Mouse (Mus musculus): ENCODE data around the gene Dok4.
"Not testable (repeated sequence)": the region's sequence is repeated elsewhere in the genome, so short reads cannot be mapped to it uniquely, and the experiment has no call there.

Dok4 gene

GRCm38 (mm10) chr8:94854761-94855160 is 21.4 kb downstream of the Dok4 start:
- DNase-seq (ENCODE audit: inconsistent age in 2 of 2, low spot score in 1 of 2) = not testable (repeated sequence)

GRCm38 (mm10) chr8:94850049-94850448 is 26.1 kb downstream of the Dok4 start:
- no peak for DNase-seq (ENCODE audit: inconsistent age in 2 of 2, low spot score in 1 of 2)

DNA sequence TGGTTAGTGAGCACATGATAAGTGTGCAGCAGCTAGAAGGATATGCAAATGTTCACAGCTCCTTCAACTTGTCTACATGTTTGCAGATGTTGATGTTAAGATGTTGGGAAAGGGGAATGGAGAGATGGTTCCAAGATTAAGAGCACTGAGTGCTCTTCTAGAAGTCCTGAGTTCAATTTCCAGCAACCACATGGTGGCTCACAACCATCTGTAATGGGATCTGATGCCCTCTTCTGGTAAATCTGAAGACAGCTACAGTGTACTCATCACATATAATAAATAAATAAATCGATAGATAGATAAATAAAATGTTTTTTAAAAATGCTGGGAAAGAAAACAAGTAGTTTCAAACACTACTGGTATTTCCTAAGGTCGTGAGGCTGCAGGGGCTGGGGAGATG is 34.9 kb downstream of the Dok4 start:
- no peak for DNase-seq (ENCODE audit: inconsistent age in 2 of 2, low spot score in 1 of 2)

DNA sequence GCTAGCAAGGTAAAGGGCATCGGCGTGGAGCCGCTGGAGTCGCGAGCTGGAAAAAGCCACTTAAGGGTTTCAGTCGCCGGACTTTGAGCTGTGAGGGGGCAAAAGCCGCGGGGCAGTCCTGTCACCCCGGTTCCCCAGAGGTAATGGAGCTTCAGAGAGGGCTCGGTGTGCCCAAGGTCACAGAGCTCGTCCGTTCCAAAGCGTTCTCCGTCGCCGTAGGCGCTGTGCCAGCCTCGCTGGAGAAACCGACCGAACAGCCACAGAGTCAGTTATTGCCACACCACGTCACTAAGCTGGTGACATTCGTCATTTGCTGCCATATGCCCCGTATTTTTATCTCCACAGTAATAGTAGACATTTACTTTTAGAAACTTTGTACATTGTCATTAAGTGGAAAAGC is 37.5 kb downstream of the Dok4 start:
- DNase-seq (ENCODE audit: inconsistent age in 2 of 2, low spot score in 1 of 2) = peak; percentile 90 to 96

DNA sequence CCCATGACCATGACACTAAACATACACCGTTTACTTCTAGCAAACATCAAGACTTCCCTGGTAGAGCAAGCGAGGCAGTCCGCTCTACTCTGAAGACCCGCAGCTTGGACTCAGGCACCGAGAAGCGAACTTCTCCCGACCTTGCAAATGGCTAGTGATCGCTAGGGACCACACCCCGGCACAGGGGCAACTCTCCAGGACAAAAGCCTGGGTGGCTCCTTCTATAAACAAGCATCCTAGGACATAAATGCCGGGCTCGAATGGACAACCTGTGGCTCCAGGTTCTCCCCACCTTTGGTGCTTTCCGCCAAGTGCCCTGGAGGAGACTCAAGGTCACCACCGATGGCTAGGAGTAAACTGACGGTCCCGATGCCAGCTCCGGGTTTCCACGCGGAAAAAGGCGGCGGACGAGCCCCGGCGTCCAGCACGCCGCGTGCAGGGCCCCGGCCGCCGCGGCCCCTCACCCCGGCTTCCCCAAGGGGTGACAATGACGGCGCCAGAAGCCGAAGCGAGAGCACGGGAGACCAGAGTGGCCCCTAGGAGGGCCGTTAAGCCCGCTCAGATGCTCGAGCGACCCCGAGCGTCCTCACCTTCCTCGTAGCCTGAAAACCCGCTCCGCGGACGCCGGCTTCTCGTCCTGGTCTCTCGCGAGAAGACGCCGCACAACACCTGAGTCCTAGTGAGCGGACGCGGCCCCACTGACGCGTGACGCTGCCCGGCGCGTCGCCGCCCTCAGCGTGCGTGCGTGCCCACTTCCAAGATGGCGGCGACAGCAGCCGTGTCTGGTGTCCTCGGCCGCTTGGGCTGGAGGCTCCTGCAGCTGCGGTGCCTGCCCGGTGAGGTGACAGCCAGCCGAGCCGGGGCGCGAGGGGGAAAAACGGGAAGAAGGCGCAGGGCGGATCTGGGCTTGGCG is 38.2 kb downstream of the Dok4 start, which contains the start of the genes Coq9 and Ciapin1:
Gene Coq9, plus strand, starts transcription at position 660 of the 913 bp plus-strand sequence.
Gene Ciapin1, minus strand, starts transcription at position 697 of the 913 bp plus-strand sequence.
- DNase-seq (ENCODE audit: inconsistent age in 2 of 2, low spot score in 1 of 2) = peak; percentile 96 to 98

DNA sequence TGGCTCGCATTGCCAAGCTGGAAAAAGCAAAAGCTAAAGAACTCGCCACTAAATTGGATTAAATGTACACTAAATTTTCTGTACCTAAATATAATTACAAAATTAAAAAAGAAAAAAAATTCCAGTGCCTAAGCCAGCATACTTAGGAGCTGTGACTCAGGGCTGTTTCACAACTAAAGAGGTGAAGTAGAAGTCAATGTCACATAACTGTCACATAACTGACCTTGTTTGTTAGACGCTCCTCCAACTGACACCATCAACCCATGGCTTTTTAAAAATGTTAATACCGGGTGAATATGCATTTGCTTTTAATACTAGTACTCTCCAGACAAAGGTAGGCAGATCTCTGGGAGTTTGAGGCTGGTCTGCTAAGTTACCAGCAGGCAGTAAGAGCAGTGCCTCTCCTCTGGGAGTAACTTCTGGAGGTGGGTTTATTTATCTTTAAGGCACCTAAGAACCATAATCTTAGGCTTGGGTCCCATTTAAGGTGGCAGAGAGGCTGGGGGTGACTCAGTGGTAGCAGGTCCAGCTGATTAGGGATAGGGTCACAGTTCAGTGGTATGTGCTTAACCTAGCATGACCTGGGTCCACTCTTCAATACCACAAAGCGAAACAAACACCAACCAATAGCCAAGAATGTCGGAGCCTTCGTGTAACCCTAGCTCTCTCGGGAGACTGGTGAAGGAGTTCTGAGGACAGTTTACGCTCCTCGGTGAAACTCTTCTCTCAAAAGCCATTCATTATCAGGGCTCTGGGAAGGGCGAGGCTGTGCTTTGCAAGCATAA is 39.5 kb downstream of the Dok4 start:
- peak in 1 of 2 experiments; percentile 82 for DNase-seq (ENCODE audit: inconsistent age in 2 of 2, low spot score in 1 of 2)

DNA sequence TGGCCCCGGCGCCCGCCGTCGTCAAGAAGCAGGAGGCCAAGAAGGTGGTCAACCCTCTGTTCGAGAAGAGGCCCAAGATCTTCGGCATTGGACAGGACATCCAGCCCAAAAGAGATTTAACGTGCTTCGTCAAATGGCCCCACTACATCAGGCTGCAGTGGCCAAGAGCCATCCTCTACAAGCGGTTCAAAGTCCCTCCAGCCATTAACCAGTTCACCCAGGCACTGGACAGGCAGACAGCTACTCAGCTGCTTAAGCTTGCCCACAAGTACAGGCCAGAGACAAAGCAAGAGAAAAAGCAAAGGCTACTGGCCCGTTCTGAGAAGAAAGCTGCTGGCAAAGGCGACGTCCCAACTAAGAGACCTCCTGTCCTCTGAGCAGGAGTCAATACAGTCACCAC is 40.4 kb downstream of the Dok4 start:
- DNase-seq (ENCODE audit: inconsistent age in 2 of 2, low spot score in 1 of 2) = not testable (repeated sequence)

- not testable (repeated sequence) for DNase-seq (ENCODE audit: inconsistent age in 2 of 2, low spot score in 1 of 2)
Measured at GRCm38 (mm10) chr8:94833901-94834405, 42.2 kb downstream of the Dok4 start.

DNA sequence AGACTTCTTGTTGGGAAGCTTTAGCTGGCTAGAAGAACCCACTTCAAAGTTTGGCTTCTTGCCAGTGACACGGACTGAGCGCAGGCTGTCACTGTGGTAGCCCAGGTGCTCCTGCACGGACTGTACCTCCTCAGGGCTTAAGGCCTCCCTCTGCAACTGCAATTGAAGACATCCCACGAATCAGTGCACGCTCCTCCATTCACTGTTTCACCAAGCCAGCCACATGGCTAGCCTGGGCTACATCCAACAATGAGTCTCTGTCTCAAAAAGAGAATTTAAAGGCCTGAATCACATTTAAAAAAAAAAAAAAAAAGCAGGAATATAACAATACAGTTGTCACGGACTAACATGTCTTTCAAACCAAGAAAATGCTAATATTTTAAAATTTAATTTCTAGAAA is 47.8 kb downstream of the Dok4 start:
- DNase-seq (ENCODE audit: inconsistent age in 2 of 2, low spot score in 1 of 2) = no peak

- no peak for DNase-seq (ENCODE audit: inconsistent age in 2 of 2, low spot score in 1 of 2)
Measured at GRCm38 (mm10) chr8:94826210-94826609, 49.9 kb downstream of the Dok4 start.

DNA sequence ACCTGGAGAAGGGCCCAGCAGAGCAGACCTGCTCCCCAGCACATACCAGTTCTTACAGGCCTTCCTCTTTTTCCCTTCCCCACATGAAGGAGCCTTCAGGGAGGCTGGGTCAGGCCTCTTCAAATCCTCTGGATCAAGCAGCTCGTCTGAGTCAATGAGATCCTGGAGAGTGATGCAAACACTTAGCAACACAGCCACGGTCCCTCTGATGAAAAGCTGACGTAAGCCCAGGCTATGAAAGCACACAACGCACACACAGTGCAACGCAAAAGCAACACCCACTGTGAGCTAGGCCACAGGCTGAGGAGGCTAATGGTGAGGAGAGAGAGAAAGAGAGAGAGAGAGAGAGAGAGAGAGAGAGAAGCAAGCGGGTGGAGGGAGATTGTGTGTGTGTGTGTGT is 51.0 kb downstream of the Dok4 start:
- no peak for DNase-seq (ENCODE audit: inconsistent age in 2 of 2, low spot score in 1 of 2)

GRCm38 (mm10) chr8:94822637-94823560 is 53.2 kb downstream of the Dok4 start:
- DNase-seq (ENCODE audit: inconsistent age in 2 of 2, low spot score in 1 of 2) = peak; percentile 60 to 86

GRCm38 (mm10) chr8:94821381-94821780 is 54.7 kb downstream of the Dok4 start:
- peak in 1 of 2 experiments; percentile 22 for DNase-seq (ENCODE audit: inconsistent age in 2 of 2, low spot score in 1 of 2)

GRCm38 (mm10) chr8:94820553-94820952 is 55.6 kb downstream of the Dok4 start:
- DNase-seq (ENCODE audit: inconsistent age in 2 of 2, low spot score in 1 of 2) = no peak

DNA sequence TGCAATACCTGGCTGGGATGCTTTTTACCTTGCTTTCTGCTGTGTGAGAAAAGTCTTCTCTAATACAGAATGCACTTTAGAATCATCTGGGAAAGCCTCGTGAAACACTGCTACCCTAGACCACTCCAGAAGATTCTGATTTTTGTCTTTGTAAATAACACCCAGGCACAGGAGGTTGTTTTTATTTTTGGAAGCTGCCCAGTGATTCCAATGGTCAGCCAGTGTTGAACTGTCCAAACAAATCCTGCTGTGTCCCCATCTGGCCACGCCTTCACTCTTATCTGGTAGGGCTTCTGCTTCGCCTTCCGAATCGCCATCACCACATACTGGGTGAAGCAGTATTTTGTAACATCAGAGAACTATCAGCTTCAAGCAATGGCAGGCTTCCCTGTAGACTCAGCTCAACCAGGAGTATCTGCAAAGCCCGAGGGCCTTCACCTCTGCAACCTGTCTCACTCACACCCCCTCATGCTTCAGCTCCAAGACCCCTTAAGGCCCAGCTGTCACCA is 56.4 kb downstream of the Dok4 start:
- no peak for DNase-seq (ENCODE audit: inconsistent age in 2 of 2, low spot score in 1 of 2)

DNA sequence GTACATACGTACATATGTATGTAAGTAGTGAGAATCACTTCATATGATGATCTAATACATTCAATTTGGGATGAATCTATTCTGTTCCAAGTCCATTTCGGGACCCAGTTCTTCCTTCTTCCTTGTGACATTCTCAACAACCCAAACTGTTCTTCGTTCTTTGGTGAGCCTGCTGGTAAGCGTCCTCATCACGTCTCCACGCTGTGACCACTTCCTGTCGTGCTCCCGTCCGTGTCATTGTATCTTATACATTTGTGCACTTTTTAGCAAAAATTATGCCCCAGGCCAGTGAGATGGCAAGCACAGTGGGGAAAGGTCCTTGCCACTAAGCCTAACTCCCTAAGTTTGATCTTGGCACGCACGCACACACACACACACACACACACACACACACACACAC is 58.2 kb downstream of the Dok4 start:
- DNase-seq (ENCODE audit: inconsistent age in 2 of 2, low spot score in 1 of 2) = no peak

- peak in 1 of 2 experiments; percentile 77 for DNase-seq (ENCODE audit: inconsistent age in 2 of 2, low spot score in 1 of 2)
Measured at GRCm38 (mm10) chr8:94814556-94814955, 61.6 kb downstream of the Dok4 start.

Data from adrenal gland, adult (tissue).